Mouse (Mus musculus): ENCODE measurements at regions not wholly inside any gene's neighbourhood (a gene's known extent, or its start where the extent isn't known, plus 50 kb on each side); places are given as distances from the start of the nearest gene placed in this dataset.

- TF ChIP-seq POLR2A (IDR thresholded peaks at IDR 0.05; ENCODE audit: borderline replicate concordance, extremely low read depth, insufficient read depth, insufficient read length, poor library complexity, severe bottlenecking) (no peak), CTCF (IDR thresholded peaks at IDR 0.05; ENCODE audit: borderline replicate concordance, extremely low read depth, insufficient read depth, insufficient read length) (no peak)
Observed at GRCm38 (mm10) chr4:97280712-97281111, 97.7 kb upstream of the Gm10192 start.

Measured in brain, embryonic 14.5 days (tissue).